7 mouse cellular contexts compared by ENCODE assay signal in genomic region chr8:108101131-108101530, GRCm38 (mm10).
DNase-seq lines count a peak whose midpoint lies in the region; ATAC-seq and TF ChIP-seq lines count a peak whose summit lies in the region.

No protein-coding gene starts in this region.

- H3K4me2 ChIP-seq in hindbrain, embryonic 12.5 days (replicated peaks): no peak overlapping the region; the same call in 1 of the 2 replicates
- H3K4me2 ChIP-seq in limb, embryonic 14.5 days (replicated peaks; ENCODE audit: low read depth, low read length, severe bottlenecking): no peak overlapping the region

- H3K27me3 ChIP-seq in hindbrain, embryonic 12.5 days: peaks cover 10% of the 10 kb centered on the region
- no peaks in the 10 kb centered on the region for H3K27me3 ChIP-seq in limb, embryonic 14.5 days (ENCODE audit: control insufficient read depth, insufficient read depth, low read length)

- no peak for ATAC-seq in hindbrain, embryonic 12.5 days (ENCODE audit: low FRiP score)
- no peak for ATAC-seq in limb, embryonic 14.5 days (ENCODE audit: low FRiP score, low read depth)
- ATAC-seq in CD4-positive, CD25-positive, alpha-beta regulatory T cell, adult 4 months: no peak

- H3K4me3 ChIP-seq in hindbrain, embryonic 12.5 days: no peak overlapping the region
- no peak overlapping the region for H3K4me3 ChIP-seq in limb, embryonic 14.5 days (replicated peaks; ENCODE audit: low read length)

- H3K27ac ChIP-seq in hindbrain, embryonic 12.5 days: 0 out of 2 replicates have a peak overlapping the region, but pooled peaks have one; percentile 23
- no peak overlapping the region for H3K27ac ChIP-seq in limb, embryonic 14.5 days (replicated peaks; ENCODE audit: low read depth, low read length)

- 59% methylated on average over 8 of the region's 8 CpGs for WGBS in hindbrain, embryonic 12.5 days
- 65% methylated on average over 8 of the region's 8 CpGs for WGBS in limb, embryonic 14.5 days

- peaks cover 39% of the 10 kb centered on the region for H3K4me1 ChIP-seq in hindbrain, embryonic 12.5 days
- H3K4me1 ChIP-seq in limb, embryonic 14.5 days (ENCODE audit: control insufficient read depth, insufficient read depth, low read length): peaks cover 15% of the 10 kb centered on the region; the same call in 1 of the 2 replicates

- H3K9ac ChIP-seq in hindbrain, embryonic 12.5 days: no peak overlapping the region
- no peak overlapping the region for H3K9ac ChIP-seq in limb, embryonic 14.5 days (ENCODE audit: low read depth, low read length, severe bottlenecking)

- DNase-seq in ovary, postnatal 36 days (ENCODE audit: low spot score): peak; percentile 14
- no peak for DNase-seq in ovary, postnatal 10 days (ENCODE audit: low spot score)
- peak; percentile 9 to 18 for DNase-seq in cerebellum, postnatal 36 days
- DNase-seq in limb, embryonic 14.5 days (ENCODE audit: low spot score): peak; percentile 31
- peak; percentile 59 for DNase-seq in retina, postnatal 1 day

- no peaks in the 10 kb centered on the region for H3K36me3 ChIP-seq in hindbrain, embryonic 12.5 days
- H3K36me3 ChIP-seq in limb, embryonic 14.5 days (ENCODE audit: control insufficient read depth, insufficient read depth, low read length): no peaks in the 10 kb centered on the region

- no peak for TF ChIP-seq POLR2A in limb, embryonic 14.5 days (IDR thresholded peaks at IDR 0.05; ENCODE audit: borderline replicate concordance, extremely low read depth, insufficient read depth, insufficient read length)

- no peaks in the 10 kb centered on the region for H3K9me3 ChIP-seq in hindbrain, embryonic 12.5 days (replicated peaks)
- no peaks in the 10 kb centered on the region for H3K9me3 ChIP-seq in limb, embryonic 14.5 days (ENCODE audit: control insufficient read depth, low read length)
